Mouse (Mus musculus): ENCODE data around the gene Dcp1b. TPM values are rescaled to one million over a fixed set of nuclear protein-coding genes. Genes with fewer than 3 reads are reported as not detected.

The Dcp1b gene
- polyA plus RNA-seq, 1 experiment from 2014 or later = 12.9 TPM

DNA sequence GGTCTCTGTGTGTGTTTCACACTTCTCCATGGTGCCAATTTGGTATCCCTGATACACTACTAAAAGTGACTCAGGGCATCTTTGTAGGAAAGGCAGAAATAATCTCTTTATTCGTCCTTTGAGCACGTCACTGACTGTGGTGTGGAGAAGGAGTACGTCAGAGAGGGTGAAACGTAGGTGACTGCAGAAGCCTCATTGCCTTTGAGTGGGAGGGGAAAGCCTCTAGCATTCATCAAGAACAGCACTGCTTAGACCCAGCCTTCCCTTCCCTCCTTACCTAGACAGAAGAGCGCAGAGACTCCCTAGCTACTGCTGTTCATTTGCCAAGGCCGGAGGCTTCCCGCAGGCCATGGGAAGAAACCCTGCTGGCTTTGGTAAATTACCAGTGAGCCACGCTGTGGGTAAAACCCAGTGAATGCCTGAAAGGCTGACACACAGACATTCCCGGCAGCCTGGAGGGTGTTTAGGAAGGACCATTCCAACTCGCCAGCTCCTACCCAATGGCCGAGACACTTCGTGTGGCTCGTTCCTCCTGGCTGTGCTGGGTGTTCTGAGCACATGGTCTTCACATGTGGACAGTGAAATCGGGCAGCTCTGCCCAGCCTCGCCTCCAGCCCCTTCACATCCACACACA is 44.3 kb downstream of the Dcp1b start:
- Histone ChIP-seq H3K9me3 (no peaks in the 10 kb centered on the region), H3K9ac (no peak overlapping the region), H3K4me1 (no peaks in the 10 kb centered on the region; the same call in 1 of the 2 replicates), H3K4me2 (replicated peaks) (no peak overlapping the region), H3K27me3 (replicated peaks) (no peaks in the 10 kb centered on the region), H3K4me3 (no peak overlapping the region), H3K36me3 (peaks cover 39% of the 10 kb centered on the region), H3K27ac (no peak overlapping the region)
- 78% methylated on average over 15 of the region's 15 CpGs for WGBS
- ATAC-seq (ENCODE audit: low FRiP score, low read depth) = no peak

GRCm38 (mm10) chr6:119220297-119220696 is 45.2 kb downstream of the Dcp1b start:
- ATAC-seq (ENCODE audit: low FRiP score, low read depth) = no peak
- no peaks in the 10 kb centered on the region for H3K9me3 ChIP-seq
- no peak overlapping the region for H3K4me2 ChIP-seq (replicated peaks)
- no peak overlapping the region for H3K9ac ChIP-seq
- no peak overlapping the region for H3K4me3 ChIP-seq
- WGBS = 54% methylated on average over 10 of the region's 10 CpGs
- H3K27ac ChIP-seq = no peak overlapping the region
- H3K4me1 ChIP-seq = no peaks in the 10 kb centered on the region
- no peaks in the 10 kb centered on the region for H3K27me3 ChIP-seq (replicated peaks)
- H3K36me3 ChIP-seq = peaks cover 31% of the 10 kb centered on the region

- no peak for ATAC-seq (ENCODE audit: low FRiP score, low read depth)
- no peaks in the 10 kb centered on the region for H3K9me3 ChIP-seq
- peaks cover 9% of the 10 kb centered on the region for H3K36me3 ChIP-seq
- H3K27ac ChIP-seq = no peak overlapping the region
- no peak overlapping the region for H3K4me3 ChIP-seq
- no peaks in the 10 kb centered on the region for H3K4me1 ChIP-seq
- H3K9ac ChIP-seq = no peak overlapping the region
- H3K27me3 ChIP-seq (replicated peaks) = no peaks in the 10 kb centered on the region
- 70% methylated on average over 13 of the region's 13 CpGs for WGBS
- H3K4me2 ChIP-seq (replicated peaks) = no peak overlapping the region
Observed at GRCm38 (mm10) chr6:119224451-119225195, 49.6 kb downstream of the Dcp1b start.

DNA sequence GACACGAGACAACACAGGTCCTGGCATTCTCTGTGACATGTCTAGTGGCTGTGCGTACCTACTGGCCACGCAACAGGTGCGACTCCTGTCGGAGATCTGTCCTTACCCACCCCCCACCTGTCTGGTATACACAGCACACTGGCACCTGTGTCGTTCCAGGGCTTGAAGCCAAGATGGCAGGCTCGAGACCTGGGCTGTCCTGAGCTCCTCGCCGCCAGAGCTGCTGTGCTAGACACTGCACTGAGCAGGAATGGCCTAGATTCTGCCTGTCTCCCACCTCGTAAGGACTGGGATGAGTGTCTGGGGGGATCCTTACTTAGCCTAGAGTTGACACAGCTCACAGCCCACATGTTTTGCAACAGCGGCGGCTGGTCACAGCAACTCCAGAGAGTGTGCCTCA is 50.2 kb downstream of the Dcp1b start:
- H3K9ac ChIP-seq = no peak overlapping the region
- 88% methylated on average over 12 of the region's 12 CpGs for WGBS
- H3K27ac ChIP-seq = no peak overlapping the region
- ATAC-seq (ENCODE audit: low FRiP score, low read depth) = no peak
- no peak overlapping the region for H3K4me2 ChIP-seq (replicated peaks)
- no peak overlapping the region for H3K4me3 ChIP-seq
- no peaks in the 10 kb centered on the region for H3K27me3 ChIP-seq (replicated peaks)
- H3K9me3 ChIP-seq = no peaks in the 10 kb centered on the region
- H3K4me1 ChIP-seq = no peaks in the 10 kb centered on the region
- H3K36me3 ChIP-seq = peaks cover 7% of the 10 kb centered on the region

DNA sequence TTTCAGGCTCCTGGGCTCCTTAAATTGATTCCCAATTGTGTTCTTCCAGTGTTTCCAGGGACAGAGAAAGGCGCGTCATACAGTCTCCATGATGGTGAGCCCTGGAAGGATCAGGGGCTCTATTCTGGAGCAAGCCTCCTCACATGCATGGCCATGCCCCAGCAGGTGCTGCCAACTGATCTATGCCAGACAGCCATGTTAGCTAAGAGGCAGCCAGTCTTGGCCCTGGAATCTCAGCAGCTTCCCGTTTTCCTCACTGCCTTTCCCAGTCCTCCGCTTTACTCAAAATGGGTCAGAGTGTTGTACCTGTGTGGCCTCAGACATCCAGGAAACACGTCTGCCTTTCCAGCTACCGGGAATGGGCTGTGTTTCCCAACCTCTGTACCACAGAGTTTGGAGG is 50.7 kb downstream of the Dcp1b start:
- no peak overlapping the region for H3K4me3 ChIP-seq
- WGBS = 89% methylated on average over 6 of the region's 6 CpGs
- no peak overlapping the region for H3K9ac ChIP-seq
- no peak overlapping the region for H3K4me2 ChIP-seq (replicated peaks)
- no peaks in the 10 kb centered on the region for H3K27me3 ChIP-seq (replicated peaks)
- no peak for ATAC-seq (ENCODE audit: low FRiP score, low read depth)
- H3K36me3 ChIP-seq = peaks cover 7% of the 10 kb centered on the region
- H3K9me3 ChIP-seq = no peaks in the 10 kb centered on the region
- no peaks in the 10 kb centered on the region for H3K4me1 ChIP-seq
- H3K27ac ChIP-seq = no peak overlapping the region

- Histone ChIP-seq H3K4me1 (no peaks in the 10 kb centered on the region), H3K27me3 (replicated peaks) (no peaks in the 10 kb centered on the region), H3K9me3 (no peaks in the 10 kb centered on the region), H3K27ac (no peak overlapping the region), H3K9ac (no peak overlapping the region), H3K36me3 (peaks cover 4% of the 10 kb centered on the region), H3K4me2 (replicated peaks) (no peak overlapping the region), H3K4me3 (no peak overlapping the region)
- 86% methylated on average over 8 of the region's 8 CpGs for WGBS
- no peak for ATAC-seq (ENCODE audit: low FRiP score, low read depth)
Observed at GRCm38 (mm10) chr6:119227001-119227400, 51.9 kb downstream of the Dcp1b start.

GRCm38 (mm10) chr6:119228861-119229603 is 54.0 kb downstream of the Dcp1b start:
- no peak overlapping the region for H3K27ac ChIP-seq
- whole genome bisulfite sequencing = 85% methylated on average over 11 of the region's 11 CpGs
- H3K4me1 ChIP-seq = no peaks in the 10 kb centered on the region
- no peak overlapping the region for H3K4me3 ChIP-seq
- H3K4me2 ChIP-seq (replicated peaks) = no peak overlapping the region
- H3K9me3 ChIP-seq = no peaks in the 10 kb centered on the region
- no peaks in the 10 kb centered on the region for H3K36me3 ChIP-seq
- no peaks in the 10 kb centered on the region for H3K27me3 ChIP-seq (replicated peaks)
- H3K9ac ChIP-seq = no peak overlapping the region
- ATAC-seq (ENCODE audit: low FRiP score, low read depth) = no peak

DNA sequence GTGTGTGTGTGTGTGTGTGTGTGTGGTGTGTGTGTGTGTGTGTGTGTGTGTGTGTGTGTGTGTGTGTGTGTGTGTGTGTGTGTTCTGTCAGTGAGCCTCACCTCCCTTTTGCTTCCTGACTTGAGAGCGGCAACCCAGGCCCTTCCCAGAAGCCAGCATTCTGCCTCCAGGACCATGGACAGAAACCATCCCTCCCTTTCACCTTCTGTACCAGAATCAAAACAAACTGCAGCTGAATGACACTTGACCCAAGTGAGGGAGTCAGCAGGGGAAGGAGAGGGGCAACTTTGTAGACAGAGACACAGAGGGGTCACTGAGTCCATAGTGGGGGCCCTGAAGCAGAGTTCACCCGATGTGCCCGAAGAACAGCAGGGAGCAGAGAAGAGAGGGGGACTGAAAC is 58.0 kb downstream of the Dcp1b start:
- no peak overlapping the region for H3K4me3 ChIP-seq
- no peaks in the 10 kb centered on the region for H3K9me3 ChIP-seq
- H3K27ac ChIP-seq = no peak overlapping the region
- no peaks in the 10 kb centered on the region for H3K27me3 ChIP-seq (replicated peaks)
- 40% methylated on average over 3 of the region's 3 CpGs for WGBS
- no peak overlapping the region for H3K4me2 ChIP-seq (replicated peaks)
- no peaks in the 10 kb centered on the region for H3K36me3 ChIP-seq
- no peaks in the 10 kb centered on the region for H3K4me1 ChIP-seq
- no peak overlapping the region for H3K9ac ChIP-seq
- ATAC-seq (ENCODE audit: low FRiP score, low read depth) = no peak

DNA sequence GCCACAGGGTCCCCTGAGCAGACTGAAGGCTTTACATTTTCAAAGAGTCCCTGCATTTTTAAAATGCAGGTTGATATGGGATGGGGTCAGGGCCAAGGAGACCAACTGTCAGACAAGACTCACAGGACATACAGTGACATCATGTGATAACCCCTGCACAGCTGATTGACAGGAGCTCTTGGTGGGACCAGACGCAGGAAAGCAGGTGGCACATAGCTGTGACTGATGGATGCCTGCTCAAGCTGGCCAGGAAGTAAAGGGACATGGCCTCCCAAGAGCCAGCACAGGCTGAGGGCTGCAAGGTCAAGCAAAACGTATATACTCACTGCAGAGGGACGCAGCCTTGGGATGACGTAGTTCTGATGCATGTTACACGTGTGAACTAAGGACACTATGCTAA is 60.4 kb downstream of the Dcp1b start:
- no peak for ATAC-seq (ENCODE audit: low FRiP score, low read depth)
- Histone ChIP-seq H3K9ac (no peak overlapping the region), H3K27ac (no peak overlapping the region), H3K4me2 (replicated peaks) (no peak overlapping the region), H3K9me3 (no peaks in the 10 kb centered on the region), H3K4me3 (no peak overlapping the region), H3K36me3 (no peaks in the 10 kb centered on the region), H3K4me1 (no peaks in the 10 kb centered on the region), H3K27me3 (replicated peaks) (no peaks in the 10 kb centered on the region)
- WGBS = 83% methylated on average over 5 of the region's 5 CpGs

- H3K9me3 ChIP-seq = no peaks in the 10 kb centered on the region
- WGBS = 50% methylated on average over 1 of the region's 1 CpGs
- no peak within 1 kb of the TSS for H3K9ac ChIP-seq
- H3K4me1 ChIP-seq = peaks cover 5% of the 10 kb centered on the region; the same call in 1 of the 2 replicates
- H3K4me3 ChIP-seq = no peak within 1 kb of the TSS
- ATAC-seq (ENCODE audit: low FRiP score, low read depth) = no peak
- no peaks in the 10 kb centered on the region for H3K36me3 ChIP-seq
- no peak within 1 kb of the TSS for H3K4me2 ChIP-seq (replicated peaks)
- no peaks in the 10 kb centered on the region for H3K27me3 ChIP-seq (replicated peaks)
- no peak within 1 kb of the TSS for H3K27ac ChIP-seq
Observed at GRCm38 (mm10) chr6:119236241-119236640, 61.2 kb downstream of the Dcp1b start, which contains the start of gene Cacna2d4. Cacna2d4 (plus strand) TSS chr6:119236526.

GRCm38 (mm10) chr6:119237427-119237989 is 62.5 kb downstream of the Dcp1b start:
- H3K9me3 ChIP-seq = no peaks in the 10 kb centered on the region

More at GRCm38 (mm10) chr6:119237427-119237989, 62.5 kb downstream of the Dcp1b start:
- H3K27ac ChIP-seq = no peak overlapping the region
- no peaks in the 10 kb centered on the region for H3K27me3 ChIP-seq (replicated peaks)
- H3K4me1 ChIP-seq = peaks cover 5% of the 10 kb centered on the region; the same call in 1 of the 2 replicates
- no peak overlapping the region for H3K4me2 ChIP-seq (replicated peaks)
- 68% methylated on average over 8 of the region's 8 CpGs for WGBS
- no peak overlapping the region for H3K4me3 ChIP-seq
- ATAC-seq (ENCODE audit: low FRiP score, low read depth) = peak; percentile 63
- no peaks in the 10 kb centered on the region for H3K36me3 ChIP-seq
- no peak overlapping the region for H3K9ac ChIP-seq

All from neural tube, embryonic 12.5 days (tissue).